Mouse (Mus musculus): ENCODE results near the gene Olfr330.

DNA sequence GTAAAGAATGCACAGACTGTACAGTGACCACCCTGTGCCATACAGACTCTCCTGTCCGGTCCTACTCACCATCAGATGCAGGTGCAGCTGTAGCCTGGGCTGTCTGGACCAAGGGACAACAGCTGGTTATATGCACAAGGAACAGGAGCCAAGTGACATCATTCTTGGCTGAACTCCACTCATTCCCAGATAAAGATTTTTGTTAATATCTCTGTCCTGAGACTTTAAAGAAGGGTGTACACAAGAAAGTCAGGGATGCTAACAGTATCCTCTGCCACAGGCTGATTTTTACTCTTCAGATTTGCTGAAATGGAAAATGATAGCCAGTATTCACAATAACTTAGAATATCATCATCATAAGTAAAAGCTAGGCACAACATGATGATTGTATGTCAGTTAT lies 20.9 kb upstream of the Olfr330 start, which contains the start of gene Olfr328:
- no peak for TF ChIP-seq CTCF (IDR thresholded peaks at IDR 0.05; ENCODE audit: insufficient read depth, low read length)
- no peak for TF ChIP-seq POLR2A (IDR thresholded peaks at IDR 0.05; ENCODE audit: borderline replicate concordance, extremely low read depth, low read depth, low read length)

All from lung, adult 2 months (tissue).